Mouse (Mus musculus): Measurements from ENCODE around the gene Nid1. TPM values are rescaled to one million over a fixed set of nuclear protein-coding genes. Genes with fewer than 3 reads are reported as not detected.
A peak's percentile ranks its signal among the peaks of the same experiment; 100 is the strongest.

The Nid1 gene
- polyA plus RNA-seq, 1 experiment from 2014 or later, result 72.9 TPM

- H3K4me2 ChIP-seq (replicated peaks), result no peak overlapping the region
- H3K4me1 ChIP-seq (replicated peaks; ENCODE audit: control insufficient read depth, insufficient read depth, low read length), result no peaks in the 10 kb centered on the region
- no peaks in the 10 kb centered on the region for H3K27me3 ChIP-seq (ENCODE audit: control insufficient read depth, insufficient read depth, low read length)
- no peak for ATAC-seq (ENCODE audit: low FRiP score)
- 91% methylated on average over 6 of the region's 6 CpGs for WGBS
- H3K9me3 ChIP-seq (ENCODE audit: control insufficient read depth, low read length), result no peaks in the 10 kb centered on the region
- H3K27ac ChIP-seq, result no peak overlapping the region
- no peak for DNase-seq (ENCODE audit: low spot score)
- H3K9ac ChIP-seq, result no peak overlapping the region
- H3K4me3 ChIP-seq (replicated peaks; ENCODE audit: low read length), result no peak overlapping the region
- H3K36me3 ChIP-seq (replicated peaks; ENCODE audit: control insufficient read depth, insufficient read depth), result no peaks in the 10 kb centered on the region
These were observed 111.3 kb downstream of the Nid1 start for GRCm38 (mm10) chr13:13548431-13549190.

DNA sequence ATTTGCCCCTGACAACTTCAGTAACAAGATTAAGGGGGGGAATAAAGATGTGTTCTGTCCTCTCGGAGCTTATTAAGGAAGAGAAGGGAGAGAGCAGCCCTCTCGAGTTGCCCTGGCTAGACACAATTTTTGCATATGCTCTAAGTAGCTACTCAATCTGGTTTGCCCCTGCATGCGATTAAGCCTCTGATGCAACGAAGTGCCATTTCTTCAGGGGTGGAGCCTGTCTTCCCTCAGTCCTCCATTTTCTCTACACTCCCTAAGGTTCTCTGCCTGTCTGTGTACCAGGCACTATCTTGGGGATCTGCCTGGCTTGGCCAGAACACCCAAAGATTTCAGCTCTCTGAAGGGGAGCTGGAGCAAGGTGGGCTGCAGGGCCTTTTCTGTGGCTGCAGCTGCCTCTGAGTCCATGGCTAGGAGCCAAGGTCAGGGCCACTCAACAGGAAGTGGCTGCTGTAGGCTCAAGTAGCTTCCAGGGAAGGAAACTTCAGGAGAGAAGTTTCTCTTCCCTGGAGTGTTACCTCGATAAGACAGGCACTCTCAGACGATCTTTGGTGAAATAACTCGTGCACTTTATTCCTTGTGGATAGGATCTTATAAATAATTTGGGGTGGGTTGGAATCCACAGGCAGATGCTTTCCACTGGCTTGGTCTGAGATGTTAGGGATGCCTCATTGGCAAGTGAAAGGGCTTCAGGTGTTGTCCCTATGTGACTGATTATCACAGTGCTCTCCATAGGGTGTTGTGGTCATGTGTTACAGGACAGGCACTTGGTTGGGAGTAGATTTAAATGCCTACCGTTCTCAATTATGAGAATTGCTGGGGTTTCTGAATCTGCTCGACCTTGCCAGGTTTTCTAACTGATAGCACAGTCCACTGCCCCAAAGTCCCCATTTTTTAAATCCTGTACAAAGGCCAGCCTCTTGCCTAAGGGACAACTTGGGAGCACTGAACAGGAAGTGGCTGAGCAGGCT is 112.6 kb downstream of the Nid1 start:
- H3K27ac ChIP-seq, result no peak overlapping the region
- 82% methylated on average over 9 of the region's 9 CpGs for WGBS
- DNase-seq (ENCODE audit: low spot score) (no peak), ATAC-seq (ENCODE audit: low FRiP score) (no peak)
- no peak overlapping the region for H3K9ac ChIP-seq
- H3K36me3 ChIP-seq (replicated peaks; ENCODE audit: control insufficient read depth, insufficient read depth), result no peaks in the 10 kb centered on the region
- no peak overlapping the region for H3K4me3 ChIP-seq (replicated peaks; ENCODE audit: low read length)
- no peaks in the 10 kb centered on the region for H3K9me3 ChIP-seq (ENCODE audit: control insufficient read depth, low read length)
- no peaks in the 10 kb centered on the region for H3K4me1 ChIP-seq (replicated peaks; ENCODE audit: control insufficient read depth, insufficient read depth, low read length)
- no peak overlapping the region for H3K4me2 ChIP-seq (replicated peaks)
- no peaks in the 10 kb centered on the region for H3K27me3 ChIP-seq (ENCODE audit: control insufficient read depth, insufficient read depth, low read length)

GRCm38 (mm10) chr13:13552020-13552419 is 114.7 kb downstream of the Nid1 start:
- Histone ChIP-seq H3K9ac (no peak overlapping the region), H3K4me1 (replicated peaks; ENCODE audit: control insufficient read depth, insufficient read depth, low read length) (no peaks in the 10 kb centered on the region), H3K36me3 (replicated peaks; ENCODE audit: control insufficient read depth, insufficient read depth) (no peaks in the 10 kb centered on the region), H3K4me3 (replicated peaks; ENCODE audit: low read length) (no peak overlapping the region), H3K27ac (no peak overlapping the region), H3K4me2 (replicated peaks) (no peak overlapping the region), H3K9me3 (ENCODE audit: control insufficient read depth, low read length) (no peaks in the 10 kb centered on the region), H3K27me3 (ENCODE audit: control insufficient read depth, insufficient read depth, low read length) (no peaks in the 10 kb centered on the region)
- 0 out of 2 replicates have a peak, but pooled peaks have one; percentile 40 for ATAC-seq (ENCODE audit: low FRiP score)
- no peak for DNase-seq (ENCODE audit: low spot score)
- 53% methylated on average over 3 of the region's 3 CpGs for WGBS

GRCm38 (mm10) chr13:13553660-13554059 is 116.3 kb downstream of the Nid1 start:
- H3K27me3 ChIP-seq (ENCODE audit: control insufficient read depth, insufficient read depth, low read length), result no peaks in the 10 kb centered on the region
- no peak overlapping the region for H3K27ac ChIP-seq
- H3K4me3 ChIP-seq (replicated peaks; ENCODE audit: low read length), result no peak overlapping the region
- no peak for ATAC-seq (ENCODE audit: low FRiP score)
- DNase-seq (ENCODE audit: low spot score), result no peak
- H3K36me3 ChIP-seq (replicated peaks; ENCODE audit: control insufficient read depth, insufficient read depth), result no peaks in the 10 kb centered on the region
- WGBS, result 64% methylated on average over 1 of the region's 1 CpGs
- H3K4me1 ChIP-seq (replicated peaks; ENCODE audit: control insufficient read depth, insufficient read depth, low read length), result no peaks in the 10 kb centered on the region
- H3K4me2 ChIP-seq (replicated peaks), result no peak overlapping the region
- no peak overlapping the region for H3K9ac ChIP-seq
- H3K9me3 ChIP-seq (ENCODE audit: control insufficient read depth, low read length), result no peaks in the 10 kb centered on the region

DNA sequence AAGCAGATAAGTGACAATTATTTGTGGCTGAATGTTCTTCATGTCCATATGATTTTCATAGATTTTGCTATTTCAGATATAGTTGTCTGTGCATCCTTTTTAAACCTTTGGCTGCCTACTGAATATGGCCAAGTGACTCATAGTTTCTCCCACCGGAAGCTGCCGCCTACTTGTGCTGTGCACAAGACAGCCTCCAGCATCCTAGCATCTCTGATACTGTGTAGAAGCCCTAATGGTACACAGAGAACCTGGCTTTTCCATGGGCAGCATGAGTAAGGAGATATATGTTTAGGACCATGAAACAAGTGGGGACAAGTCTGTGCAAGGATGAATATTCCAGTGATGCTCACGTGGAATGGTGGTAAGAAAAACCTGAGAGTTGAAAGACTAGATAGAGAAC is 117.8 kb downstream of the Nid1 start:
- DNase-seq (ENCODE audit: low spot score) (no peak), ATAC-seq (ENCODE audit: low FRiP score) (no peak)
- H3K9ac ChIP-seq, result no peak overlapping the region
- no peaks in the 10 kb centered on the region for H3K27me3 ChIP-seq (ENCODE audit: control insufficient read depth, insufficient read depth, low read length)
- 91% methylated on average over 3 of the region's 3 CpGs for WGBS
- H3K9me3 ChIP-seq (ENCODE audit: control insufficient read depth, low read length), result no peaks in the 10 kb centered on the region
- H3K4me2 ChIP-seq (replicated peaks), result no peak overlapping the region
- no peak overlapping the region for H3K4me3 ChIP-seq (replicated peaks; ENCODE audit: low read length)
- no peaks in the 10 kb centered on the region for H3K4me1 ChIP-seq (replicated peaks; ENCODE audit: control insufficient read depth, insufficient read depth, low read length)
- H3K27ac ChIP-seq, result no peak overlapping the region
- H3K36me3 ChIP-seq (replicated peaks; ENCODE audit: control insufficient read depth, insufficient read depth), result no peaks in the 10 kb centered on the region

DNA sequence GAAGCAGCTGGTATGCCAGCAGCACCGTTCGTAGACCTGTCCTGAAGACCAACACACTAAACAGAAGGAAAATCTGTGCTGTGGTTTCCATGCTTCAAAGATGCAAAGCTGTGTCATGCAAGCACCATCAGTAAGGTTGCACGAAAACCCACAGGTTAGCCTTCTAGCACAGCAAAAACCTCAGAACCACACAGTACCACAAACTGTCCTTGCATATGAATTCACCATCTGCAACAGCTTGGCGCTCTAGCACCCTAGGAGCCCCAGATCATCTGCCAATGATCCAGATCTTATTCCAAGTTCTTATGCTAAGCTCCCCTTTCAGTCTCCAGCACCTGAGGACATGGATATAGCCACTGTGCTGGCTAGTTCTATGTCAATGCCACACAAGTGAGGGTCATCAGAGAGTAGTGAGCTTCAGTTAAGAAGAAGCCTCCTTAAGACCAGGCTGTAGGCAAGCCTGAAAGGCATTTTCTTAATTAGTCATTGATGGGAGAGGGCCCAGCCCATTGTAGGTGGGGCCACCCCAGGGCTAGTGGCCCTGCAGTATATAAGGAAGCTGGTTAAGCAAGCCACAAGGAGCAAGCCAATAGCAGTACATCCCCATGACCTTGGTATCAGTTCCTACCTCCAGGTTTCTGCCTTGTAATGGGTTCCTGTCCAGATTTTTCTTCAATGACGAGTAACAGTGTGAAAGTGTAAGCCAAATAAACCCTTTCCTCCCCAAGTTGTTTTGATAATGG is 119.8 kb downstream of the Nid1 start:
- WGBS, result 86% methylated on average over 5 of the region's 5 CpGs
- H3K9me3 ChIP-seq (ENCODE audit: control insufficient read depth, low read length), result no peaks in the 10 kb centered on the region

DNA sequence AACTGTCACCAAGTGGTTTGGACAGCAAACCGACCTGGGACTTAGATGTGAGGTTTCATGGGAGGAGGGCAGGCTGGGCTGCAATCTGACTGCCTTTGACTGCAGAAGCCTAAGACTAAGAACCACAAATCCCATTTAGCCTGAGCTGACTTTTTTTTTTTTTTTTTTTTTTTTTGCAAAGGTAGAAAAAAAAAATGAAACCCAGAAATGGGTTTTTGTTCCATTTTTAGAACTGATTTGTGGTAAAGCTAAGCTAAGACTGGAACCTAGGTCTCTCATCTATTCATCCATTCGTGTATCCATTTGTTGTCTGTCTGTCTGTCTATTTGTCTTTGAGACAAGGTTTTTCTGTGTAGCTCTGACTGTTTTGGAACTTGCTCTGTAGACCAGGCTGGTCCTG is 120.9 kb downstream of the Nid1 start:
- no peaks in the 10 kb centered on the region for H3K36me3 ChIP-seq (replicated peaks; ENCODE audit: control insufficient read depth, insufficient read depth)
- H3K4me3 ChIP-seq (replicated peaks; ENCODE audit: low read length), result no peak overlapping the region
- H3K27me3 ChIP-seq (ENCODE audit: control insufficient read depth, insufficient read depth, low read length), result no peaks in the 10 kb centered on the region
- ATAC-seq (ENCODE audit: low FRiP score) (no peak), DNase-seq (ENCODE audit: low spot score) (no peak)
- H3K9me3 ChIP-seq (ENCODE audit: control insufficient read depth, low read length), result no peaks in the 10 kb centered on the region
- no peak overlapping the region for H3K4me2 ChIP-seq (replicated peaks)
- WGBS, result 67% methylated on average over 2 of the region's 2 CpGs
- H3K27ac ChIP-seq, result no peak overlapping the region
- no peaks in the 10 kb centered on the region for H3K4me1 ChIP-seq (replicated peaks; ENCODE audit: control insufficient read depth, insufficient read depth, low read length)
- no peak overlapping the region for H3K9ac ChIP-seq

More for the DNA sequence above, 119.8 kb downstream of the Nid1 start:
- no peak overlapping the region for H3K9ac ChIP-seq
- DNase-seq (ENCODE audit: low spot score), result no peak
- no peak for ATAC-seq (ENCODE audit: low FRiP score)
- no peak overlapping the region for H3K4me2 ChIP-seq (replicated peaks)
- no peak overlapping the region for H3K27ac ChIP-seq
- no peaks in the 10 kb centered on the region for H3K27me3 ChIP-seq (ENCODE audit: control insufficient read depth, insufficient read depth, low read length)
- H3K4me1 ChIP-seq (replicated peaks; ENCODE audit: control insufficient read depth, insufficient read depth, low read length), result no peaks in the 10 kb centered on the region
- no peak overlapping the region for H3K4me3 ChIP-seq (replicated peaks; ENCODE audit: low read length)
- H3K36me3 ChIP-seq (replicated peaks; ENCODE audit: control insufficient read depth, insufficient read depth), result no peaks in the 10 kb centered on the region

- WGBS, result 83% methylated on average over 5 of the region's 5 CpGs
- H3K9me3 ChIP-seq (ENCODE audit: control insufficient read depth, low read length), result no peaks in the 10 kb centered on the region
- no peak for ATAC-seq (ENCODE audit: low FRiP score)
- no peaks in the 10 kb centered on the region for H3K4me1 ChIP-seq (replicated peaks; ENCODE audit: control insufficient read depth, insufficient read depth, low read length)
- no peaks in the 10 kb centered on the region for H3K27me3 ChIP-seq (ENCODE audit: control insufficient read depth, insufficient read depth, low read length)
- H3K36me3 ChIP-seq (replicated peaks; ENCODE audit: control insufficient read depth, insufficient read depth), result no peaks in the 10 kb centered on the region
- no peak overlapping the region for H3K27ac ChIP-seq
- DNase-seq (ENCODE audit: low spot score), result no peak
- H3K4me3 ChIP-seq (replicated peaks; ENCODE audit: low read length), result no peak overlapping the region
- H3K9ac ChIP-seq, result no peak overlapping the region
- no peak overlapping the region for H3K4me2 ChIP-seq (replicated peaks)
These were observed 121.5 kb downstream of the Nid1 start for GRCm38 (mm10) chr13:13558900-13559299.

Data from hindbrain, embryonic 14.5 days (tissue).